Mouse (Mus musculus) thymus, adult 2 months (tissue): Measurements from ENCODE around the gene Lin37.

Experiments used
- CTCF ChIP-seq: fragments of 200-500 bp; IDR thresholded peaks from 2 replicates; pipeline ENCODE4 v1.5.1; 2012; ENCODE audit warnings: mild to moderate bottlenecking, control low read depth, low read length, moderate library complexity, borderline replicate concordance; ENCODE audit not compliant: control insufficient read depth, poor library complexity, insufficient read depth; ENCODE audit errors: extremely low read depth
- POLR2A ChIP-seq: fragments of 200-500 bp; IDR thresholded peaks from 2 replicates; pipeline ENCODE4 v1.6.1; 2012; ENCODE audit warnings: mild to moderate bottlenecking, low read length, control low read depth, moderate library complexity; ENCODE audit not compliant: control insufficient read depth, poor library complexity, insufficient read depth; ENCODE audit errors: extremely low read depth

- TF ChIP-seq CTCF = no peak
- no peak for TF ChIP-seq POLR2A
These were observed 3.0 kb upstream of the Lin37 start for GRCm38 (mm10) chr7:30562526-30563116.
